Mouse (Mus musculus): ENCODE results near the gene Junb.

DNA sequence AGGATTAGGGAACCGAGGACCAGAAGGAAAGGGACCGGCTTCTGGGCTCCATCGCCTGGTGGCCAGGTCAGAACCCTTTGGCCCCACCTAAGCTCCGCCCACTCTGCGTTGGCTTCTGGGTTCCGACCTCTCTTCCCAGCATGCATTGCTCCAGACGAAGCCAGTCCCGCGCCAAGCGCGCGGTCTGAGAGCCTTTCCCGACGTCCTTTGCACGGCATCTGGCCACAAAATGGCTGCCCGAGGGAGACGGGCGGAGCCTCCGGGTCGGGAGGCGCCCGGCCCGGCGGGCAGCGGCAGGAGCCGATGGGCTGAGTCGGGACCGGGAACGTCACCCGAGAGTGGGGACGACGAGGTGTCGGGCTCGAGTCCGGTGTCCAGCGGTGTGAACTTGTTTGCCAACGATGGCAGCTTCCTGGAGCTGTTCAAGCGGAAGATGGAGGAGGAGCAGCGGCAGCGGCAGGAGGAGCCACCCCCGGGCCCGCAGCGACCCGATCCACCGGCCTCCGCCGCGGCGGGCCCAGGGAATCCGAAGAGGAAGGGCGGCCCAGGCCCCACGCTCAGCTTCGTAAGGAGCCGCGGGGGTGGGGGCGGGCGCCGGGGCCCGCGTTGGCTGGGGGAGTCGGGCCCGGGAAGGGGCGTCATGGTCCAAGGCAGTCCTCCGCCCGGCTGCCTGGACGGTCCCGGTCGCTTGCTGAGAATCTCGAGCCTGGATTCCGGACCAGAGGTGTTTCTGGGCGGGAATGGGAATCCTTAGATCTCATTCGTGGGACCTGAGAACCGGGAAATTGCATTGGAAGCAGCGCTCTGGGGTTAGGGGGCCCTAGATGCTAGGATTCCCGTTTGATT, 48.4 kb upstream of the Junb start, which contains the start of gene Trir:
- no peak for TF ChIP-seq CTCF (IDR thresholded peaks at IDR 0.05; ENCODE audit: insufficient read depth, low read length)
- peak; percentile 87 for TF ChIP-seq POLR2A (IDR thresholded peaks at IDR 0.05; ENCODE audit: borderline replicate concordance, extremely low read depth, low read depth, low read length)

Measured in lung, adult 2 months (tissue).